Mouse (Mus musculus) neutrophil, adult 59 days (primary cell): ENCODE measurements around the gene Gadd45gip1. TPM values are rescaled to one million over a fixed set of nuclear protein-coding genes. Genes with fewer than 3 reads are reported as not detected.

Experiments used
- total RNA-seq, 2 experiments: library from RNA; stranded (reverse); gene quantifications; 1 replicate in 1 of 2; 2 replicates in 1 of 2; pipeline ENCODE4 v1.2.4; 2023

Gadd45gip1 gene
- total RNA-seq, result 1 to 10 TPM; 6.1 to 6.9 TPM

DNA sequence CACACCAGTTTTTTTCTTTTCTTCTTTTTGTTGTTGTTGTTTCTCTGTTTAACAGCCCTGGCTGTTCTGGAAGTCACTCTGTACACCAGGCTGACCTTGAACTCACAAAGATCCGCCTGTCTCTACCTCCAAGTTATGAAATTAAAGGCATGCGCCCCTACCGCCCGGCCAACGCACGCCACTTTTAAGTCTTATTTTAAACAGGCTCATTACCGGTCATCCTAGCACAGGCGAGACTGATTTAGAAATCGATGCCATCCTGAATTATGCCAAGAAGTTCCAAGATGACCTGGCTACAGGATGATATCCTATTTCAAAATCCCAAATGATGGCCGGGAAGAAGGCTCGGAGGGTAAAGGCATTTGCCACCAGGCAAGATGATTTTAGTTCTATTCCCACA, at the start of gene Gadd45gip1:
TSS of gene Gadd45gip1 (plus strand) at position 33 of the 400 bp plus-strand sequence.

DNA sequence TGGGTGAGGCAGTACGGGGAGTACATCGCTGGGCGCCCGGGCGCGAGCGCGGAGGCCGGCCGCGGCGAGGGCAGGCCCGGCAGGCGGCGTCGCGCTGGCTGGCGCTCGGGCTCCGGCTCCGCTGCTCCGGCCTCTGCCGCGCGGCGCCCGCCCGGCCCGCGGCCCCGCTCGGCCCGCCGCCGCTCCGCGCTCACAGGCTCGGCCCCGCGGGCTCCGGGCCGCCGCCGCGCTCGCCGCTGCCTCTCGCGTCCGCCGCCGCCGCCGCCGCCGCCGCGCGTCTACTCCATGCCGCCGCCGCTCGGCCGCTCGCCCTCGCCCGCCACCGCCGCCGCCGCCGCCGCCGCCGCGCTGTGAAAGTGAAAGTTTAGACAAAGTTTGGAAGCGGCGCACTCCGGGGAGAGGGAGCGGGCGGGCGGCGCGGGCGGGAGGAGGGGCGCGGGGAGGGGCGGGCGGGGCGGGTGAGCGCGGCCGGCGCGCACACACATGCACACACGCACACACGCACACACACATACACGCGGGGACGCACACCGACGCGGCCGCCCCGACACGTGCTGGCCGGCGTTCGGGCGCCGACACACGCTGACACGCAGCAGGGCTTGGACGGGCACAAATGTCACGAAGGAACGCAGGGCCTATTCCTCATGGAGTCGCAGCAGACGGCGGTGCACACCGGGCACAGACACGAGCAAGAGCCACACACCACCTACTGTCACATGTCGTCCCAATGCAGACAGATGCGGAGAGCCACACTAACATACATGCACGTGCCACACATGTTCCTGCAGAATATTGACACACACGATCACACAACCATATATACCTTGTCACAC, 31.1 kb upstream of the Gadd45gip1 start, which contains the start of gene Nfix:
TSS of gene Nfix (minus strand) at position 346 of the 833 bp plus-strand sequence.

DNA sequence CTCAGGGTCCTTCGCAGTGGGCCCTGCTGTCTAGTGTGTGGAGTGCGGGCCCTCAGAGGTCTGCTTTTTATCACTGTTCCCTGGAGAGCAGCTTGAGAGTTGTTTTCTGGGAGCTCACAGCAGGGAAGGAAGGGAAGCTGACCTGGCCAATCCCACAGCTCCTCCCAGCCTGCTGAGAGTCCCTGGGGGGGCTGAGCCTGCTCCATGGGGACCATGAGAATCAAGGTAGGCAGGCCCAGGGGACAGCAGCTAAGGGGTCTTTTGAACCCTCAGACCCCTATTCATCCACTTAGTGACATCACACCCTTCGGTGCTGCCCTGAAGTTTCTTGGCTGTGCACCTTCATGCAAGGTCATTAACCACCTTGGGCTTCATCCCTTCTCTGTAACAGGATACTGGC, 8.6 kb upstream of the Gadd45gip1 start, which contains the start of gene Dand5:
TSS of gene Dand5 (minus strand) at position 101 of the 400 bp plus-strand sequence.

DNA sequence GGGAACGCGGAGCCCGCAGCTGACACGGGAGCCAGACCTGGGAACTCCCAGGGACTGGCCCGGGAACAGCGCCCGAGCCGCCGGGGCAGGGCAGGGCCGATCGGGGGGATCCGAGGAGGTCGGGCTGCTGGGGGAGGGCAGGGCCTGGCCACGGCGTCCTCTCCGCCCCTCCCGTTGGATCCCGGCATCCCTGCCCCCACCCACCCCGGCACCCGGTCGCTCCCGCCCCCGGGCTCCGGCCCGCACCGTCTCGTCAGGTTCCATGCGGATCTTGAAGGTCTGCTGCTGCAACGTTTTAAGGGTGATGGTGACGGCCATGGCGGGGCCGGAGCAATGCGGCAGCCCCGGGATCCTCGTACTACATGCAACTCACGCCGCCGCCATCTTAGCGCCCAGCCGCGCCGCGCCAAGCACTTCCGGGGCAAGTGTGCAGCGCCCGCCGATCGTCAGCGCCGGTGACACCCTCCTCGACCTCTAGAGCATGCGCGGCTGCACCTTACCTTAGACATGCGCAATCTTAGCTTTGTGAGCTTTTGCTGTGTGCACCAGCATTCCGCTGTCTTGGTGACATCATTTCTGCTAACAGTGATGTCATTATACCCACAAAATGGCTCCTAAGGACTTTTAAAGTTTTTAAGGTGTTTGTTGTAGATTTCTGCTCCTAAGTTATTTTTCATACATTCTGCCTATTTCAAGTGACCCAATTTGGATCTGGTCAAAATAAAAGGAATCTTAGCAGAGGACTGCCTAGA, 9.1 kb downstream of the Gadd45gip1 start, which contains the start of gene Rad23a:
TSS of gene Rad23a (minus strand) at position 418 of the 752 bp plus-strand sequence.

DNA sequence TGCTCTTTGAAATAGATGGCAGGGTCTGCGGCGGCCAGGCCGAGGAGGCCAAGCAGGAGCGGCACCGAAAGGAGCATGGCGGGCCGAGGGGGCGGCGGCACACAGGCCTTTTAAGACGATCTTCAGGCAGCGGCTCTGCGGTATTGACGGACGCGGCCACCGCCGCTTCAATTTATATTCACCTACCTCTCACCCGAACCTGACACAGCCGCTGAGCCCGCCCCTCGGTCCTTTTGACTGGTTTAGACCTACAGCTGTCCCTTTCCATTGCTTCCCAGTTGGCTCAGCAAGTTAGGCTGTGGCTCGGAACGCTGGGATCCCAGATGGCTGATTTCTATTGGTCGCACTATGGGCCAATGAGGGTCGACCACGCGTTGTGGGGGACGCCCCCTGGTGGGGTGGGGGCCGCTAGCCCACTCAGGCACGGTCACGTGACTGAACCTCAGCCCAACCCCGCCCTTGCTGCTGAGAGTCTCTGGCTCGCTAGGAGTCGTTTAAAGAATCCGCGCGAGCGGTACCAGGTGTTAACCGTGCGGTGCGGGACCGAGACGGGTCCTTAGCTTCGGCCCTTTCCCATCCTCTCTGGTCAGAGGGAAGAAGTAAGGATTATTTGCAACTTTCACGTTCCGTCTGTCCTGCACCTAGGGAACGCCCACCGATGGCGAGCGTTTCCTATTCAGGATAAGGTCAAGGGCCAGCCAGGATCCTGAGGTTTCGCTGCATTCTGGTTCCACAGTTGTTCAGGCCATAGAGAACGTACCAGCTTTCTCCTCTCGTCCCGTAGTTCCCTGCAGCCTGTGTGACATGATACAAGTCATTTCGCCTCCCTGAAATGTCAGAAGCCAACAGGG, 15.6 kb downstream of the Gadd45gip1 start, which contains the start of gene Calr:
TSS of gene Calr (minus strand) at position 213 of the 851 bp plus-strand sequence.

DNA sequence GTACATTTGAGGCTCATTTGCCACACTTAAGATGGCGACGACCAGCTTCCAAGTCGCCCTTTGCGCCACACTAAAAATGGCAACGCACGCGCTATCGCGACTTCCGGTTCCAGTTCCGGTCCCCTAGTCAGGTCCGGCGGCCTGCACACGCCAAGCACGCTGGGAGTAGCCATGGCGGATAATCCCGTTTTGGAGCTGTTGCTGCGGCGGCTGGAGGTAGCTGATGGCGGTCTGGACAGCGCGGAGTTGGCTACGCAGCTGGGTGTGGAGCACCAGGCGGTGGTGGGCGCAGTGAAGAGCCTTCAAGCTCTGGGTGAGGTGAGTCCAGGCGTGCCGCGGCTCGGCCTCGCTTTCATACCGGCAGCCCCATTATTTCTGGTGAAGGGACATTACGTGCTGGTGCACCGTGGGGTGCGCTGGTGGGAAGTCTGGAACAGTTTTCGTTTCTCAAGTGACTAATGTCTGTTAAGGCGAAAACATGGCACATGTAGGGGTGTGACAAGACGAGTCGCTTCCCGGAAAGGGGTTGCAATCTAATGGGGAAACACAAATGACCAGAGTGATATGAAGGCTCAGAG, 25.6 kb downstream of the Gadd45gip1 start, which contains the start of gene Farsa:
TSS of gene Farsa (plus strand) at position 126 of the 578 bp plus-strand sequence.

DNA sequence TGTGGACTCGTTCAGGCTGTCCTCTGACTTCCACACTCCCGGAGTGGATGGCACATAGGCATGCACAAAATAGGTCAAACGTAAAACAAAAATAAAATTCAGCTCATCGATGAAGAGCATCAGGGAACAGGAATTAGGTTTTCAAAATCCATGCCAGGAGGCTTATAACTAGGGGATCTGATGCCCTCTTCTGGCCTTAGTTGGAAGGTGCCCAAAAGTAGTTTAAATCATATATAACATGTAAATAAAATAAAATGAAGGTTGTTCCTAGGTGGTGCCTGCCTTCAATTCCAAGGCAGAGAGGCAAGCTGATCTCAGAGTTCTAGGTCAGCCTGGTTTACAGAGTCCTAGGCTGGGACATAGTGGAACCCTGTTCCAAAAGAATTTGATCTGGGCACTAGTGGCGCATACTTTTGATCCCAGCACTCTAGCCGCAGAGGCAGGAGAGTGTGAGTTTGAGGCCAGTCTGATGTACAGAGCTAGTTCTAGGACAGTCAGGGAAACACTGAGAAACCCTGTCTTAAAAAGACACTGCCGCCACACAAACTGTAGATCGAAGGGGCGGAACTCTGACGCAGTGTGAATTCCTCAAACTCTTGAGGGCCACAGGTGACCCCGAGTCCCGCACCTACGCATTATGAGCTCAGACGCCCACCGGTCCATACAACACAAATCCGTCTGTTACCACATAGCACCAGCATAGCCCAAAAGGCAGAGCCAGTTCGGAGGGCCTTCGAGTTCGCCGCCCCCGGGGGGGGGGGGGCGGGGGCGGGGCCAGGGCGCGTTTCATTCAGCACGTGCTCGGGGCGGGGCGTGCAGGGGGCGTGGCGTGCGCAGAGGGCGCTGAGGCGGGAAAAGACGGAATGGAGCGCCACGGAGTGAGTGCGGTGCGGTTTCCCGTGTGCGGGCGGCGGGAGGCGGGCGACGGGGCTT, 40.3 kb downstream of the Gadd45gip1 start, which contains the start of gene Syce2:
TSS of gene Syce2 (plus strand) at position 736 of the 933 bp plus-strand sequence.

Other genes starting within 250 kb of the Gadd45gip1 start
- 100 to 1,000 TPM; 716 to 822 TPM for gene Ier2, start 168.7 kb upstream of the Gadd45gip1 start, total RNA-seq
- 10 to 100 TPM; 25.4 to 35.6 TPM for gene Trmt1, start 145.2 kb upstream of the Gadd45gip1 start, total RNA-seq
- gene Nacc1, start 143.7 kb upstream of the Gadd45gip1 start, total RNA-seq, result 10 to 100 TPM; 34.0 to 39.2 TPM
- 100 to 1,000 TPM; 102 to 117 TPM for gene Lyl1, start 130.1 kb upstream of the Gadd45gip1 start, total RNA-seq
- gene G430095P16Rik, start 108.5 kb upstream of the Gadd45gip1 start, total RNA-seq, result 10 to 100 TPM in 1 of 2 experiments, 1 to 10 TPM in 1; 7.7 to 11.2 TPM
- 10 to 100 TPM; 19.5 to 24.7 TPM for gene Nfix, start 31.2 kb upstream of the Gadd45gip1 start, total RNA-seq
- gene Dand5, start 8.7 kb upstream of the Gadd45gip1 start, total RNA-seq, result 1 to 10 TPM in 1 of 2 experiments, under 1 TPM in 1; 0.95 to 1.0 TPM
- 10 to 100 TPM; 38.7 to 39.0 TPM for gene Rad23a, start 9.1 kb downstream of the Gadd45gip1 start, total RNA-seq
- gene Calr, start 15.4 kb downstream of the Gadd45gip1 start, total RNA-seq, result 100 to 1,000 TPM; 286 to 287 TPM
- gene Farsa, start 25.5 kb downstream of the Gadd45gip1 start, total RNA-seq, result 10 to 100 TPM; 29.4 to 29.6 TPM
- gene Syce2, start 40.6 kb downstream of the Gadd45gip1 start, total RNA-seq, result 10 to 100 TPM; 13.6 to 16.0 TPM
- gene Gcdh, start 62.4 kb downstream of the Gadd45gip1 start, total RNA-seq, result 1 to 10 TPM; 5.6 TPM
- 10 to 100 TPM in 1 of 2 experiments, 1 to 10 TPM in 1; 6.4 to 17.8 TPM for gene Klf1, start 70.4 kb downstream of the Gadd45gip1 start, total RNA-seq
- gene Dnase2a, start 77.0 kb downstream of the Gadd45gip1 start, total RNA-seq, result 10 to 100 TPM; 19.0 to 25.7 TPM
- not detected for gene Mast1, start 105.8 kb downstream of the Gadd45gip1 start, total RNA-seq
- not detected for gene Rtbdn, start 115.5 kb downstream of the Gadd45gip1 start, total RNA-seq
- not detected for gene Gm49661, start 137.9 kb downstream of the Gadd45gip1 start, total RNA-seq
- gene Prdx2, start 138.1 kb downstream of the Gadd45gip1 start, total RNA-seq, result 100 to 1,000 TPM in 1 of 2 experiments, 10 to 100 TPM in 1; 83.7 to 137 TPM
- gene Rnaseh2a, start 138.2 kb downstream of the Gadd45gip1 start, total RNA-seq, result 10 to 100 TPM; 32.2 to 37.0 TPM
- gene Junb, start 147.2 kb downstream of the Gadd45gip1 start, total RNA-seq, result 100 to 1,000 TPM; 884 to 937 TPM
- 1 to 10 TPM; 1.0 to 1.2 TPM for gene Hook2, start 159.1 kb downstream of the Gadd45gip1 start, total RNA-seq
- not detected for gene Best2, start 183.0 kb downstream of the Gadd45gip1 start, total RNA-seq
- 10 to 100 TPM; 57.0 to 57.8 TPM for gene Asna1, start 193.8 kb downstream of the Gadd45gip1 start, total RNA-seq
- 100 to 1,000 TPM; 147 to 163 TPM for gene Trir, start 195.3 kb downstream of the Gadd45gip1 start, total RNA-seq
- gene Tnpo2, start 205.4 kb downstream of the Gadd45gip1 start, total RNA-seq, result 10 to 100 TPM; 33.7 to 38.2 TPM
- 1 to 10 TPM; 4.5 to 5.5 TPM for gene Fbxw9, start 228.5 kb downstream of the Gadd45gip1 start, total RNA-seq
- gene Gm5741, start 236.5 kb downstream of the Gadd45gip1 start, total RNA-seq, result not detected
- gene Dhps, start 240.2 kb downstream of the Gadd45gip1 start, total RNA-seq, result 10 to 100 TPM; 35.3 to 45.7 TPM
- 10 to 100 TPM; 34.0 to 35.8 TPM for gene Wdr83os, start 249.2 kb downstream of the Gadd45gip1 start, total RNA-seq
- gene Wdr83, start 249.8 kb downstream of the Gadd45gip1 start, total RNA-seq, result 10 to 100 TPM in 1 of 2 experiments, 1 to 10 TPM in 1; 9.7 to 13.2 TPM